Mouse (Mus musculus): ENCODE results near the gene Gnpat.
A peak's percentile ranks its signal among the peaks of the same experiment; 100 is the strongest.

The Gnpat gene

DNA sequence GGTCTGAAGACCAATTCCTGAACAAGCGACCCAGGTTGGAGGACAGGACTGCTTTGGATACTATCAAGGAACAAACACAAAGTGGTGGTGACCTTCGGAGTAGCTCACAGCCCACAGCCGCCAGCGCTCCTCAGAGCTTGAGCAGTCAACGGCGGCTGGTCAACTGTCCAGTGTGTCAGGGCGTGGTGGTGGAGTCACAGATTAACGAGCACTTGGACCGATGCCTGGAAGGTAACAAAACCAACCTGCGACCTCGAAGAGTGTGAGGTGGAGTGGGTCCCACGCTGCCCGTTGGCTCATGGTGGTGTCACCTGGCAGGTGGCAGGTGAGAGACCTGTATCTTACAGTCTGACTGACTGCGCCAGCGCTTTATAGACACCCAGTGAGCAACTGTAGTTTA is 40.4 kb downstream of the Gnpat start:
- DNase-seq (ENCODE audit: low spot score), result no peak

DNA sequence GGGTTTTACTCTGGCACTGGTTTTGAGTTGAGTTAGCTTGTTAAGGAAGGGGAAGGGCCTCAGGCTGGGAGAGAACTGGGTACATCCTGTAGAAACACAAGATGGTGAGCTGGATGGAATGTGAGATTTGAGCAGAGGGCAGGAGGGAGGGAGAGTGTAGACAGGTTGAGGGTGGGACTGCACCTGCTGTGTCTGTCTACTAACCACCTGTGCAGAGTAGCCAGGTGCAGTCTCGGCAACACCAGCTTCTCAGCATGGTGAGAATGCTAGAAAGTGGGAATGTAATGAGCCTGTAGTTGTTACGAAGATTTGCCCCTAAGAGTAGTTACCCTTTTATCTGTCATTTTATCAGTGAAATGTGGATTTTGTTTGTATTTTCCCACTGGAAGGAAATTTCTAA is 42.6 kb downstream of the Gnpat start:
- no peak for DNase-seq (ENCODE audit: low spot score)

DNA sequence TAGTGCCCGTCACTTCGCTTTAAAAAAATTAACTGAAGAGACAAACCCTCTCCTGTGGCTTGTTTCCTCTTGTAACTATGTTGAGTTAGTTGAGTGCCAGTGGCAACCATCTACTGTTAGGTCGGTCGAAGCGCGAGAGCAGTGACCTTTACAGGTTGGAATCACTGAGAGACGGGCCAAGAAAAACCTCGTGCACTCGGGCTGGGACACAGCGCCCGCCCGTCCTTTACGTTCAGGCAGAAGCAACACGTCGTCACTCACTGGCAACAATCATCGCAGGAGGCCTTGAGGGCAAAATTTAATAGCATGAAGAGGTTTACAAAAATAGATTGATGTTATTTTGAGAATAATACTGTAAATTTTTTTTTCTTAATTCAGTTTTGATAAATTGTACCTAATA is 47.1 kb downstream of the Gnpat start:
- DNase-seq (ENCODE audit: low spot score), result no peak

DNA sequence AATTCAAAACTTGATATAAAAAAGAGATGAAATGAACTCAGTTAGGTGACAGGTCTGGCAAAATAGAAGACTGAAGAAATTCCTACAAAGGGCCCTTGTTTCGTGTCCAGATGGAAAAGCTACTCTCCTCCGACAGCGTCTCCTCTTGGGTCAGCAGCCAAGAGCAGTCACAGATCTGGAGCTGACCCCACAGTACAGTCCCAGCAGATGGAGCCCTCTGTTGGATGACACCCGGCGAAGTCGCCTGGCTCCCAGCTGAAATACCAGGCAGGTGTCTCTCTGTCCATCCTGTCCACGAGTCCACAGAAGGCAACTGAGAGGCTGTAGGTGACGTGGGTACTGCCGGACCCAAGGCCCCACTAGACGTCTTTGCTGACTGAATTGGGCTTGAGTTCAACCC is 47.5 kb downstream of the Gnpat start:
- DNase-seq (ENCODE audit: low spot score), result no peak

DNA sequence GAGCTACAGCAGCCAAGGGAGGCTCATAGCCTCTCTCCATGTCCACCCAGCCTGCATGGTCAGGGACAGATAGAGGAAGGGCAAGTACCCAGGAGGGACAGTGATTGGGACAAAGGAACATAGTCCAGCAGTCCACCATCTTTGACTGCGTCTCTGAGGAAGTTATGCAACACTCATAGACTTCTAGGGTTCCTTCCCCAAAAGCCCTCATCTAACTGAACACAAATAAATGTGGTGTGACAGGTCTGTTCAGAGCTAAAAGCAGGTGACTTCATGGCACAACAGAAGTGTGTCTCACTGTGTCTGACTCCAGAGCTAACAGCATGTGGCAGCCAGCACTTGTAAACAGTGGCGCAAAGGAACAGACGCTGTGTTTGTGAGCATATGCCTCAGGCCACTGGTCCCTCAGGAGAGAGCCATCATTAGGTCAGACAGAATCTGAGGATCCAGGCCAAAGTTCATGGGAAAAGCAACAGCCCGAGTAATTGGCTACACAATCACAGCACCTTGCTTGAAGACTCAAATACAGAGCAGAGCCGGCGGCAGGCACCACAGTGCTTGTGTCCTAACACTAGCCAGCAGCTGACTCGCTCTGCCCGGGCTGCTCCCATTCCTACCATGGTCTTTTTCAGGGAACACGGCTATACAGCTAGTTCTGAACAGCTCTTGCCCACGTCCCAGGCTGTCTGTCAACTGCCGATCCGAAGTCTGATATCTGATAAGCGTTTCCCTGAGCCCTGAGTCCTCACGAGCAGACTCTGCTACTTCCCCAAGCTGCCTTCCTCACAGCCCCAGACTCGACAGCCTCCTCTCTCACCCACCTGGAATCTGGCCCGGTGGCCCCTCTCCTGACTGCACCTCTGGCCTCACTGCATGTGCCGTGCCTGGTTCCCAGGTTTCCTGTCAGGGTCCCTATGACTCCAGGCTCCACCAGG is 49.4 kb downstream of the Gnpat start:
- no peak for DNase-seq (ENCODE audit: low spot score)

DNA sequence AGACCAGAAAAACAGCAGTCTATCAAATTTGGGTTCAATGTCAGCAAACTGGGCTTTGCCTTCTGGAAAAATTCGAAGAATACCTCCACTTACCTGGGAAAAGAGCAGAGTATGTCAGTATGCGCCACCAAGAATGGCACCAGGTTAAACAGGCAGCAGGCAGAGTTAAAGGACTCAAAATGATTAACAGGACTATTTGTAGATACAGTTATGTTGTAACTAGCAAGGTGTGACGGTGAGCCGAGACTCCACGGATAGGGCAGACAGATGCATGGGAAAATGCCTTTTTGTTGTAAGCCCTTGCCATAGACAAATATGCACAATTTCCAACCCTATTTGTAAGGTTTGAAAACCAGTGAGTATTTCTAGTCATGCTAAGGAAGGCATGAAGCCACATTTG is 51.2 kb downstream of the Gnpat start:
- DNase-seq (ENCODE audit: low spot score), result no peak

DNA sequence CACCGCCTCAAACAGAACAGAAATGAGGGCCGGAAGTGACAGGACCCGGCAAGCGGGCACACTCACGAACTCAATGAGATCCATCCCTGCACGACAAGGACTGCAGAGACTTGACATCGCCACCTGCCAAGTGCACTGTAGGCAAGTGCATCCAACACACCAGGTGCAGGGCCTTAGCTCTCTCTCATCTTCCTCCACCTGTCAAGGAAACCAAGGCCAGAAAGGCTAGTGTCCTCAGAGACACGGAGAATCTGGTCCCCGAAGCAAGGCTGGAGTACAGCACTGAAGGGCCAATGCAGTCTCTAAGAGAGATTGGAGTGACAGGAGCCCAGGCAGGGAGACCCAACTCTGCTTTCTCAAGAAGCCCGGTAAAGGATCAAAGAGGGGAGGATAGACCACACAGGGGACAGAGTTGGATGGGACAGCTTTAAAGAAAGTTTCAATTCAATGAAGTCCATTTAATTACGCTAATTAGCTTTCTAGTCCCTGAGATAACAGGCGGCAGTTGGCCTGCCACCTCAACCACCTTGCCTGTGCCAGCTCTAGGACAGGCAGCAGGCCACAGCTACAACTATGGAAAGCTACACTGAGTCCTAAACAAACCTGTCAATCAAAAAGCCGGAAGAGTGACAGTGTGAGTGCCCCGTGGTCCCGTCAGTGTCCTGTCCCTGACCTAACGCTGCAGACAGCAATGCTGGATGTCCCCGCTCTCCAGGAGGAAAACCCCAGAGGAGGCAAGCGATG is 55.1 kb downstream of the Gnpat start:
- DNase-seq (ENCODE audit: low spot score), result no peak

DNA sequence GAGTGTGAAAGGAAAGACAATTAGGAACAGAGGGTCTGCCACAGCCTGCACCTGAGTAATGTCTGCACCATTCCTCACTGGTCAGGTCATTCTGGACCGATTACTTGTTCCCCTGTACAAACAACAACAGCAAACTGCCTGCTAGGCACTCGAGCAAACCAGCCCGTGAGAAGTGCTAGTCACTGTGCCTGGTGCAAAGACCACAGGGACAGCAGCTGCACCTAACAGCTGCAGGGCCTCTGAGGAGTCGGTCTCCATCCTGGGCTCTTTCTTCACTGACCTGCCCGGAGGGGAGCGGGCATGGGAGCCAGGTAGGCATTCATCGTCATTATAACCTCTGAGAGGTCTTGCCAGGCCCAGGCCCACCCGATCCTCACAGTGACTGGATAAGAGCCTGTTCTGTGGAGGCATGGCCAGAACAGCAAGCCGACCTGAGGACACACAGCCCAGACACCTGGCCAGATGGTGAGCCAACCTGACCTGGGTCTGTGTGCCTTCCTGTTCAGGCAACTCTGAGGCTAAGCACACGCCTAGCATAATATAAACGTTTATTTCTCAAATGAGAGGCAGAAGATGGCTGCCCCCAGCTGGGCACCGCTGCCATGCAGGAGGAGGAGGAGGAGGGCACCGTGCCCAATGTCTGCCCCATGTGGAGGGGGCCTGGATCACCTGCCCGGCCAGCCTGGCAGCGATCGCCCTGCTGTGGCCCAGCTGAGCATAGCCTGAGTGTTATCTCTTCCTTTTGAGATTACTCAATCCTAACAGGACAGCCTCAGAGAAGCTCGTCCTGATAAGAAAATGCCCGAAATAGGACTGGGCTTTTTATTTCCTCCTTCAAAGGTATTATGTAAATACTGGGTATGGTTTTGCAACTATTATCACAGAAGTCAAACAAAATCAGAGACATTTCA is 58.8 kb downstream of the Gnpat start:
- no peak for DNase-seq (ENCODE audit: low spot score)

DNA sequence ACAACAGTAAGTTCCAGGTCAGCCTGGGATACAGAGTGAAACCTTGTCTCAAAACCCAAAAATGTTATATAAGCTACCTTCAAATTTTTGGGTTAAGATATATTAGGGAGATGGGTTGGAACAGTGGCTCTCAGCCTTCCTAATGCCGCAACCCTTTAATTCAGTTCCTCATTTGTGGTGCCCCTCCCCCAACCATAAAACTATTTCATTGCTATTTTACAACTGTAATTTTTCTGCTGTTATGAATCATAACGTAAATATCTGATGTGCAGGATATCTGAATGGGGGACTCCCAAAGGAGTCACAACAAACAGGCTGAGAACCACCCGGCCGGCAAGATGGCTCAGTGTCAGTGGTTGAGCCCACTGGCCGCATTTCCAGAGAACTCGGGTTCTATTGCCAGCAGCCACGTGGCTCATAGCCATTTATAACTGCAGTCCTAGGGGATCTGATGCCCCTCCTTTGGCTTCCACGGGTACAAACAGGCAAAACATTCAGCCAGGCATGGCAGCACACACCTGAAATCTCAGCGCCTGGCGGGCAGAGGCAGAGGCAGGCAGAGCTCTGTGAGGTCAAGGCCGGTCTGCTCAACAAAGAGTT is 59.8 kb downstream of the Gnpat start:
- no peak for DNase-seq (ENCODE audit: low spot score)

DNA sequence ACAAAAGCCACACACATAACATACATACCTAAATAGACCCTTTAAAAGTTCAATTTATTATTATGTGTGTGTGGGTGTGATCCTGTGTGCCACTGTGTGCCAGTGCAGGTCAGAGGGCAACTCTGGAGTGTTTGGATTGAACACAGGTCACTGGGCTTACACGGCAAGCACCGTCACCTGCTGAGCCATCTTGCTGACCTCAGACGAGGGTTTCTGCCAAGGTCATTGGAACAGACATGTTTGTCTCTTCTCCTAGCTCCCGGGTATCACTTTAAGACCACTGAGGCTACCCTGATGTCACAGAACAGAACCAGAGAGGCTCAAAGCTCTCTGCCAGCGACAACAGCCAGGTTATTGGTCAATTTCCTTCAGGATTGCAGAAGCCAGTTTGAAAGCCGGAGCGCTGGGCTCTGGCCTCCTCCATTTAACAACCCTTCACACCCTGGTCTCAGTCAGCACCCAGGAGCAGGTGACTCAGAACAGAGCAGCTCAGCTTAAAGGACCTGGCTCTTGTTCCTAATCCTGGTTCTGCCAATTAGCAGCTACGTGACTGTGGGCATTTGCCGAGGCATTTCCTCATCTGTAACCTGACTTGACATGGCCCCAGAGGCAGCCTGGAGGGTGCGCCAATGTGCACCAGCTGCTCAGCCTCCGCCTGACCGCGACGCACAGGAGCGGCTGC is 61.3 kb downstream of the Gnpat start:
- DNase-seq (ENCODE audit: low spot score), result no peak

DNA sequence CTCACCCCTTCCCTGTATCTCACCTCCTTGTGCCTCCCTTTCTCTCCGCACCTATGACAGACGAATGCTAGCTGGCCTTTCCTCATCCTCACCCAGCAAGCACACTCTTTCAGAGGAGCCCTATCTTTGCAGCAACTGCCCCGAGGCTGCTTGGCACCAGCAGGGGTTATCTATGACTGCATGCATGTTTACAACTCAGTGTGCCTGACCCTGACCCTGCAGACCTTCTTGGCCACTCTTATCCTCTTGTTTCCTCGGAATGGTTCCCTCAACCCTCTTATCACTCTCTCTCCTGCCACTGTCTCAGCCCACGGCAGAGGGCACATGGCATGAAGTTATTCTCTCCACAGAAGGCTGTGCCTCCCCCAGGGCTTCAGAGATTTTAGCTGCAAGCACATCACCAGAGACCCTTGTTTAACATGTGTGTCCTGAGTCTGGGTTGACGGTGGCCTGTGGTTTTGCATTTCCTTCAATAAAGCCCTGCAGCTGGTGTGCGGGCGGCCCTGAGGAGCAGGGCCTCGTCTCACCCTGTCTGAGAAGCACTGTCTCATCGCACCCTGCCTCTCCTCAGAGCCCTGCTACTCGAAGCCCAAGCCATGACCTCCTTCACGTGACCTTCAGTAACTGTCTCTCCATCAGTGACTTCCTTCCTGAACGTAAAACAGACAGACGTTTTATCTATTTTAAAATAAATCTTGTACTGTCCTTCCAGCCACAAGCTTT is 62.9 kb downstream of the Gnpat start:
- DNase-seq (ENCODE audit: low spot score), result no peak

DNA sequence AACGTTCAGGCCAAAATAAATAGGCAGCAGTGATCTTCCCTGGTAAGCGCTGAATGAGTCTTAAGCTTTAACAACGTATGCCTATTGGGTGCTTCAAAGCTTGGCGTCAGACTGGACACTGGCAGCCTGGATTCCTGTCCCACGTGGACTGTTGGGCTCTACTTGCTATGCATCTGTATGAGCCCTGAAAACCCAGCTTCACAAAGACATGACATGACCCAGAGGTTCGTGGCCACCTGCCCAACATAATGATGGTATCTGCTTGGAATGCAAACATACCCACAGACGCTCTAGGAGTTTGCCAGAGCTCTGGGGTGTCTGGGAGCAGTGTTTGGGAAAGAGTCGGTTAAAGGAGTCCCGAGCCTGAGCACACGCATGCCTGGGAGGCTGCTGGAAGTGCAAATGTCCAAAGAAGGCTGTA is 63.5 kb downstream of the Gnpat start:
- no peak for DNase-seq (ENCODE audit: low spot score)

DNA sequence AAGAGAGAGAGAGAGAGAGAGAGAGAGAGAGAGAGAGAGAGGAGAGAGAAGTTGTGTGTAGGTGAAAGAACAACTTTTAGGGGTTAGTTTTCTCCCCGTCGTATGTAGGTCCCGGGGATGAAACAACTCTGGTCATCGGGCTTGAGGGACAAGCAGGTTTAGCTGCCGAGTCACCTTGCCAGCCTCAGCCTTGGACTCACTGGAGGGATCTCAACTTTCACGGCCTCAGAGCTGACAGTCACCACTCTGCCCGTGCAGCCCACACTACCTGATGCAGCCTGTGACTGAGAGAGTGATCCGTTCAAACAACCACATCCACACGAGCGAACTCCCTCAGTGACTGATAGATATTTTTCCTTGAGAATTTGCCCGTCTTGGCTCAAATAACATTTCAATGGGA is 66.2 kb downstream of the Gnpat start:
- no peak for DNase-seq (ENCODE audit: low spot score)

DNA sequence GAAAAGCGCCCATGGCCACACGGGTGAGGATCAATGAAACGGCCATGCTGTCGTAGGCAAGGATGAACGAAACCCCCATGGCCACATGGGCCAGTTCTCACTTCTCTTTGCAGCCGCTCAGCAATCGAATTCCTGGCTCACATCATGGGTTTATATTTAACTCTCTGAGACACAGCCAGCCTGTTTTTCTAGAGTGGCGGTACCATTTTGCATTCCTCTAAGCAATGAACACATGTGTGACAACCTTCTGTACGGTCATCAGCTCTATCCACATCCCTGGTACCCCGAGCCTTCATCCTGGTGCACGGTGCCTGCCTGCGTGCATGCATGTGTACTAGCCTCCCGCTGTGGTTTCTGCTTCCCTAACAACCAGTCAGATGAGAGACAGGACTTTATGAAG is 67.3 kb downstream of the Gnpat start:
- DNase-seq (ENCODE audit: low spot score), result peak; percentile 23

DNA sequence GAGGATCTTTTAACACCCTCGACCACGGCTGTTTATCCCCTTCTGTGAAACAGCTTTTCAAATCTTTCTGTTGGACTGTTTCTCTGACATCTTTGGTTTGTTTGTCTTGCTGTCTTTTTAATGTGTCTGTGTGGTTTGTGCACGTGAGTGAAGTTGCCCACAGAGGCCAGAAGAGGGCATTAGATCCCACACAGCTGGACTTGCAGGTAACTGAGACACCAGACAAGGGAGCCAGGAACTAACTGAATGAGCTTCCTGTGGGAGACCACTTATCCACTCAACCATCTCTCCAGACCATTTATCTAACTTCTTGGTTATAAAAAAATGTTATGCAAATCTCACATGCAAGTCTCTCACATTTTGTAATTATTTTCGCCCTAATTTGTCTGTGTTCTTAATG is 67.8 kb downstream of the Gnpat start:
- no peak for DNase-seq (ENCODE audit: low spot score)

DNA sequence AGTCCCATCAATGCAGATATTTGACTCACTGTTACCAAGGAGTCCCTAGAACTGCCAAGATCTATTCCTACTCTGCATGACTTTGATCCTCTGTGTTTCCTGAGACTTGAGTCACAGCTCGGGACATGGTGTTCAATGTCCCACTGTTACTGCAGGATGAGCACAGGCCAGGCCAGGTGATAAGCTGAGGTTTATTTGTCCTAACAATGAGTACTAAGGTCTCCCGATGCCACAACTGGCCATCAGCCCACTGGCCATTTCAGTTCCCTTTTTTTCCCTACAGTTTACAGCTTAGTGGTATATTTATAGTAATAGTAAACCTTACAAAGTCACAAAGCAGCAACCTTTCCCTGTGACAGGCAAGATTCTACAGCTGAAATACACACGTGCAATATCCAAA is 69.6 kb downstream of the Gnpat start:
- DNase-seq (ENCODE audit: low spot score), result no peak

DNA sequence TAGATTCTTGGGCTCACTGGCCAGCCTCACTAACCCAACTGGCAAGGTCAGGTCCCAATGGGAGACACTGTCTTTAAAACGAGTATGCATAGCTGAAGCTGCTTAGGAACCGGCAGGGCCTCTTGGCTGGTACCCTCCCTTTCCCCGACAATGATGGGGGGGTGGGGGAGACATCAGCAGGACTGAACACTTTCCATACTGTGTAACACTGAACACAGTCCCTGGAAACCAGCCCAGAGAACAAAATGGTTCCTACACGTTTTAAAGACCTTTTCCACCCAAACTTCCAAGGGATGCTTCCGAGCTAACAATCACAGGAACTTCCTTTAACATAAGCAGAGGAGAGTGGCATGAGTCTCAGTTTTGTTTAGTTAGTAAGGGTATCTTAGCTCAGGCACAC is 72.3 kb downstream of the Gnpat start:
- DNase-seq (ENCODE audit: low spot score), result no peak

DNA sequence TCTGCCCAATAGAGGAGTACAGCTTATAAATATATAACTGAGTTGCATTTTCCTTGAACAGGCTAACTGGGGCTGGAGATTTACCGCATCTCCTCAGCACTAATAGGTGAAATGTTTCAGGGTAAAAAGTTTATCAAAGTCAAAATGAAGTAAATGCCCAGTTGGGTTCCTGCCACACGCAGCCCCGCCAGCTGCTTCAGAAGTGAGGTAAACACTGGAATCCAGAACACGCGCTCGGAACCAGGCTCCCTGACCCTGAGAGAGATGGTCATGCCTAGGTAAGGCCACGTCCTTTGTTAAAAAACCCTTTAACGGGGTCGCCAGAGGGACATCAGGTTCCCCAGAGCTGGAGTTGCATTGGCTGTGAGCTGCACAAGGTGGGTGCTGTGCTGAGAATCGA is 73.9 kb downstream of the Gnpat start:
- no peak for DNase-seq (ENCODE audit: low spot score)

DNA sequence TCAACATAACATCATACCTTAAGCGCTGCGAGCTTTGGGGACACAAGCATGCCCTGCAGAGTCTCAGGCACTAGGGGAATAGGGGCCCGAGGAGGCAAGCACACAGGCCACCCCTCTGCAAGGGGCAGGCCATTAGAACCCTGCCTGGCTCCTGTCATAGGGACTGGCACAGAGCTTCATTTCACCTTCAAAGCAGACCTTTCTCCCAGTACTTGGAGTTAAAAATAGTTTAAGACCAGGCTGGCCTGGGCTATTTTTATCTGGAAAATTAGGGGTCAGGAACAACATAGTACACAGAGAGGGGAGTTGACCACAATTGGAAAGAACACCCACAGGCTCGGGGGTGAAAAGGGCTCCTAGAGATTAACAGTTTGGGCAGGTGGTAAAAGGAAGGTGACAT is 74.5 kb downstream of the Gnpat start:
- no peak for DNase-seq (ENCODE audit: low spot score)

Measured in layer of hippocampus, adult 11-12 months (tissue).